Mouse (Mus musculus) 3T3-L1 (cell line): ENCODE data around the gene Zdhhc18.
A peak's percentile ranks its signal among the peaks of the same experiment; 100 is the strongest.

Source experiments
- DNase-seq: peaks from one replicate; pipeline ENCODE4 v3.0.0-alpha.2; 2015; ENCODE audit warnings: low read depth, low spot score

Gene Zdhhc18

GRCm38 (mm10) chr4:133631071-133631768 is 18.7 kb downstream of the Zdhhc18 start:
- peak; percentile 50 for DNase-seq

GRCm38 (mm10) chr4:133630326-133630920 is 19.5 kb downstream of the Zdhhc18 start:
- DNase-seq = no peak

GRCm38 (mm10) chr4:133629191-133629590 is 20.8 kb downstream of the Zdhhc18 start:
- DNase-seq = no peak

- DNase-seq = no peak
Observed at GRCm38 (mm10) chr4:133628517-133628916, 21.4 kb downstream of the Zdhhc18 start.

- DNase-seq = peak; percentile 42
Observed at GRCm38 (mm10) chr4:133627039-133627438, 22.9 kb downstream of the Zdhhc18 start.

- DNase-seq = no peak
Observed at GRCm38 (mm10) chr4:133626621-133627020, 23.3 kb downstream of the Zdhhc18 start.

GRCm38 (mm10) chr4:133626221-133626620 is 23.7 kb downstream of the Zdhhc18 start:
- DNase-seq = no peak

- DNase-seq = peak; percentile 73
Observed at GRCm38 (mm10) chr4:133625621-133626071, 24.3 kb downstream of the Zdhhc18 start.

GRCm38 (mm10) chr4:133624830-133625229 is 25.1 kb downstream of the Zdhhc18 start:
- DNase-seq = no peak

- no peak for DNase-seq
Observed at GRCm38 (mm10) chr4:133622161-133622695, 27.7 kb downstream of the Zdhhc18 start.

GRCm38 (mm10) chr4:133620668-133621067 is 29.3 kb downstream of the Zdhhc18 start:
- no peak for DNase-seq

- no peak for DNase-seq
Observed at GRCm38 (mm10) chr4:133619473-133620136, 30.3 kb downstream of the Zdhhc18 start.

- no peak for DNase-seq
Observed at GRCm38 (mm10) chr4:133617936-133618335, 32.0 kb downstream of the Zdhhc18 start.

- DNase-seq = no peak
Observed at GRCm38 (mm10) chr4:133615416-133615815, 34.5 kb downstream of the Zdhhc18 start.

GRCm38 (mm10) chr4:133614274-133614761 is 35.6 kb downstream of the Zdhhc18 start:
- peak; percentile 91 for DNase-seq

GRCm38 (mm10) chr4:133613867-133614266 is 36.1 kb downstream of the Zdhhc18 start:
- DNase-seq = no peak

- no peak for DNase-seq
Observed at GRCm38 (mm10) chr4:133613026-133613425, 36.9 kb downstream of the Zdhhc18 start.

GRCm38 (mm10) chr4:133612416-133612815 is 37.5 kb downstream of the Zdhhc18 start:
- DNase-seq = no peak

- DNase-seq = no peak
Observed at GRCm38 (mm10) chr4:133611815-133612214, 38.1 kb downstream of the Zdhhc18 start.

GRCm38 (mm10) chr4:133609719-133610118 is 40.2 kb downstream of the Zdhhc18 start:
- DNase-seq = peak; percentile 72

- no peak for DNase-seq
Observed at GRCm38 (mm10) chr4:133607284-133607683, 42.7 kb downstream of the Zdhhc18 start.

GRCm38 (mm10) chr4:133605330-133605729 is 44.6 kb downstream of the Zdhhc18 start:
- DNase-seq = no peak
